ENCODE assay signal across 8 mouse cellular contexts in the genomic region with DNA sequence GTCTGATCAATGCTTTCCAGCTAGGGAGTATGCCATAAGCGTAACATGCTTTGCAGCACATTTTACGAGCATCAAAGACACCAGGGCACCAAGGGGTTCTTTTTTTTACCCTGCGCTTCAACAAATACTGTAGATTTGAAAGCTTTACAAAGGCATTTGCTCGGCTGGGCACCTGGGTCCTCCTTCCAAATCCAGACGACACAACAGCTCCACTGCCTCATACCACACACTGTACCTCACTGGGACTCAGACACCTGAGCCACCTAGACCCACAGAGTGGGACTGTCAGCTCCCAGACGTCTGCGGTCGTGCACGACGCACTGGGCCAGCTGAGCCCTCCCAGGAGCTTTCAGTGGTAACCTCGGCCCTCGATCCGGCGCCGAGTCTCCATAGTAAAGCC. TPM values are rescaled to one million over a fixed set of nuclear protein-coding genes. Genes with fewer than 3 reads are reported as not detected.
A peak's percentile ranks its signal among the peaks of the same experiment; 100 is the strongest.
DNase-seq lines count a peak whose midpoint lies in the region; ATAC-seq and TF ChIP-seq lines count a peak whose summit lies in the region.

No protein-coding gene starts in this region.

- H3K4me1 ChIP-seq in cerebellum, adult 2 months (ENCODE audit: control insufficient read depth, insufficient read depth, low read length): no peaks in the 10 kb centered on the region
- peaks cover 4% of the 10 kb centered on the region; the same call in 1 of the 2 replicates for H3K4me1 ChIP-seq in intestine, postnatal 0 days (replicated peaks; ENCODE audit: control insufficient read depth, insufficient read depth, low read length)
- peaks cover 5% of the 10 kb centered on the region; the same call in 1 of the 2 replicates for H3K4me1 ChIP-seq in limb, embryonic 15.5 days
- H3K4me1 ChIP-seq in midbrain, embryonic 16.5 days (ENCODE audit: control insufficient read depth, insufficient read depth, low read length): peaks cover 8% of the 10 kb centered on the region

- H3K27ac ChIP-seq in cerebellum, adult 2 months (ENCODE audit: insufficient read depth, low read length): no peak overlapping the region
- peak overlapping the region; percentile 97 for H3K27ac ChIP-seq in intestine, postnatal 0 days (ENCODE audit: low read depth, low read length)
- H3K27ac ChIP-seq in limb, embryonic 15.5 days: no peak overlapping the region
- peak overlapping the region; percentile 25; the same call in 1 of the 2 replicates for H3K27ac ChIP-seq in midbrain, embryonic 16.5 days (ENCODE audit: low read length)

- no peak for TF ChIP-seq CTCF in cerebellum, adult 2 months (IDR thresholded peaks at IDR 0.05; ENCODE audit: borderline replicate concordance, insufficient read depth, low read depth, low read length)
- no peak for TF ChIP-seq CTCF in intestine, postnatal 0 days (IDR thresholded peaks at IDR 0.05; ENCODE audit: low read depth)

- no peak for ATAC-seq in intestine, postnatal 0 days
- ATAC-seq in limb, embryonic 15.5 days (ENCODE audit: insufficient number of reproducible peaks, low FRiP score, low TSS enrichment, low read depth): no peak
- ATAC-seq in midbrain, embryonic 16.5 days: peak; percentile 15; the same call in 1 of the 2 replicates

- H3K9ac ChIP-seq in intestine, postnatal 0 days (ENCODE audit: low read depth, low read length): peak overlapping the region; percentile 99
- peak overlapping the region; percentile 69; the same call in 1 of the 2 replicates for H3K9ac ChIP-seq in limb, embryonic 15.5 days
- peak overlapping the region; percentile 90 for H3K9ac ChIP-seq in midbrain, embryonic 16.5 days (ENCODE audit: low read depth, low read length)

- peak overlapping the region; percentile 79 for H3K4me2 ChIP-seq in intestine, postnatal 0 days (replicated peaks; ENCODE audit: low read depth)
- H3K4me2 ChIP-seq in limb, embryonic 15.5 days: peak overlapping the region; percentile 90
- peak overlapping the region; percentile 62 for H3K4me2 ChIP-seq in midbrain, embryonic 16.5 days (ENCODE audit: low read length)

- H3K4me3 ChIP-seq in cerebellum, adult 2 months (replicated peaks; ENCODE audit: insufficient read depth, low read depth, low read length): peak overlapping the region; percentile 65
- peak overlapping the region; percentile 89 for H3K4me3 ChIP-seq in intestine, postnatal 0 days (ENCODE audit: low read depth, low read length)
- H3K4me3 ChIP-seq in limb, embryonic 15.5 days: peak overlapping the region; percentile 79
- peak overlapping the region; percentile 74 for H3K4me3 ChIP-seq in midbrain, embryonic 16.5 days (ENCODE audit: low read depth, low read length)

- DNase-seq in heart, adult 11 months: peak; percentile 93
- DNase-seq in heart, postnatal 25 days (ENCODE audit: low spot score): no peak
- peak; percentile 6 to 35 for DNase-seq in cerebellum, adult 2 months
- DNase-seq in gastrocnemius, postnatal 10 days: peak; percentile 16
- DNase-seq in thymus, adult 18-20 months: peak; percentile 16 to 26

- TF ChIP-seq POLR2A in cerebellum, adult 2 months (IDR thresholded peaks at IDR 0.05; ENCODE audit: borderline replicate concordance, insufficient read depth, low read length): no peak

- no peaks in the 10 kb centered on the region; the same call in 1 of the 2 replicates for H3K27me3 ChIP-seq in cerebellum, adult 2 months (ENCODE audit: control insufficient read depth, insufficient read depth, low read length)
- H3K27me3 ChIP-seq in intestine, postnatal 0 days (replicated peaks; ENCODE audit: control insufficient read depth, insufficient read depth, low read length): no peaks in the 10 kb centered on the region
- no peaks in the 10 kb centered on the region for H3K27me3 ChIP-seq in limb, embryonic 15.5 days
- H3K27me3 ChIP-seq in midbrain, embryonic 16.5 days (ENCODE audit: control insufficient read depth, insufficient read depth, low read depth, low read length): no peaks in the 10 kb centered on the region

- no peaks in the 10 kb centered on the region for H3K36me3 ChIP-seq in intestine, postnatal 0 days (ENCODE audit: control insufficient read depth, insufficient read depth)
- H3K36me3 ChIP-seq in limb, embryonic 15.5 days: no peaks in the 10 kb centered on the region
- no peaks in the 10 kb centered on the region for H3K36me3 ChIP-seq in midbrain, embryonic 16.5 days (ENCODE audit: control insufficient read depth, insufficient read depth, low read length)

- no peaks in the 10 kb centered on the region for H3K9me3 ChIP-seq in intestine, postnatal 0 days (ENCODE audit: control insufficient read depth)
- H3K9me3 ChIP-seq in limb, embryonic 15.5 days: no peaks in the 10 kb centered on the region
- no peaks in the 10 kb centered on the region for H3K9me3 ChIP-seq in midbrain, embryonic 16.5 days (replicated peaks; ENCODE audit: control insufficient read depth, low read length, poor library complexity, severe bottlenecking)

- intact Hi-C loops in heart, postnatal 25 days (cut with DNase I): loop anchor here (5.0 kb wide), 2 partner anchors 98 to 117 kb away; no protein-coding TSS in a partner anchor

- 7% methylated on average over 15 of the region's 15 CpGs for WGBS in cerebellum, adult 2 months
- 1% methylated on average over 15 of the region's 15 CpGs for WGBS in intestine, postnatal 0 days
- WGBS in limb, embryonic 15.5 days: 1% methylated on average over 15 of the region's 15 CpGs
- under 1% methylated on average over 15 of the region's 15 CpGs for WGBS in midbrain, embryonic 16.5 days

RNA-seq across cellular contexts. Expression of a gene that starts 1.2 kb away (rescaled TPM):
- total RNA-seq in heart, postnatal 25 days (2021): 10 to 100 TPM; 34.3 to 35.6 TPM
- polyA plus RNA-seq in cerebellum, adult 2 months (2012; rRNA removed): 9.7 and 11.3 TPM in 2 replicates
- 10 to 100 TPM in 1 of 2 experiments, 1 to 10 TPM in 1; 9.1 to 12.3 TPM for total RNA-seq in gastrocnemius, postnatal 10 days (2021)
- polyA plus RNA-seq in intestine, postnatal 0 days (2015; fragmentation: Nextera tagmentation; extraction: Ambion mirVana): 4.6 and 4.9 TPM in 2 replicates
- polyA plus RNA-seq in limb, embryonic 15.5 days (2015; fragmentation: Nextera tagmentation; extraction: Ambion mirVana): 3.4 and 3.9 TPM in 2 replicates
- polyA plus RNA-seq in midbrain, embryonic 16.5 days (2015; fragmentation: Nextera tagmentation; extraction: Ambion mirVana): 4.8 and 6.1 TPM in 2 replicates

Comparison
In these comparisons a context has a peak if more than half of its experiments do, and no peak if none do; other contexts are left out.
1. H3K27ac ChIP-seq: peak in intestine, postnatal 0 days (single experiment) and midbrain, embryonic 16.5 days (single experiment); none in cerebellum, adult 2 months (single experiment) and limb, embryonic 15.5 days (single experiment).
2. Peak in every context shown above with its lines, with median percentiles within 50 percentile points of each other: H3K4me3 ChIP-seq, H3K4me2 ChIP-seq and H3K9ac ChIP-seq.